Mouse (Mus musculus) spleen, postnatal 0 days (tissue): ENCODE data around the gene Cog6. TPM values are rescaled to one million over a fixed set of nuclear protein-coding genes. Genes with fewer than 3 reads are reported as not detected.

Source experiments
- polyA plus RNA-seq: library from polyadenylated mRNA; unstranded; fragments of >200 nt; fragmentation: Nextera tagmentation; extraction: Ambion mirVana; gene quantifications from 2 replicates; pipeline ENCODE4 v1.2.1, GENCODE M21; 2015

Gene Cog6
- 10.8 and 13.4 TPM in 2 replicates for polyA plus RNA-seq

GRCm38 (mm10) chr3:53016436-53017340, at the start of gene Cog6:
Cog6 (minus strand) TSS chr3:53017237.

GRCm38 (mm10) chr3:53041411-53042239, 24.6 kb upstream of the Cog6 start, which contains the start of gene Lhfp:
Lhfp (plus strand) TSS chr3:53041528.

Other genes with a start within 250 kb of the Cog6 start
- 38.7 and 56.5 TPM in 2 replicates for gene Lhfp, start 24.3 kb upstream of the Cog6 start, polyA plus RNA-seq